Mouse (Mus musculus) cerebellum, adult 2 months (tissue): ENCODE data around the gene Zfp287. TPM values are rescaled to one million over a fixed set of nuclear protein-coding genes. Genes with fewer than 3 reads are reported as not detected.

Experiments used
- DNase-seq, 2 experiments: peaks; one replicate each; pipeline ENCODE4 v3.0.0; 2021
- H3K27ac ChIP-seq: fragments of 200-500 bp; 2 replicates; pipeline ENCODE4 v1.5.1; 2012; ENCODE audit warnings: low read length, control low read depth, inconsistent platforms; ENCODE audit not compliant: insufficient read depth
- H3K27me3 ChIP-seq: fragments of 200-500 bp; 2 replicates; pipeline ENCODE4 v1.6.1; 2012; ENCODE audit warnings: inconsistent platforms, mild to moderate bottlenecking, low read length, moderate library complexity; ENCODE audit not compliant: control insufficient read depth, insufficient read depth
- H3K4me1 ChIP-seq: fragments of 200-500 bp; 2 replicates; pipeline ENCODE4 v1.6.1; 2011; ENCODE audit warnings: low read length; ENCODE audit not compliant: control insufficient read depth, insufficient read depth
- H3K4me3 ChIP-seq: fragments of 200-500 bp; replicated peaks from 2 replicates; pipeline ENCODE3; 2011; ENCODE audit warnings: mild to moderate bottlenecking, low read depth, low read length, control low read depth; ENCODE audit not compliant: insufficient read depth
- CTCF ChIP-seq: fragments of 200-500 bp; IDR thresholded peaks from 2 replicates; pipeline ENCODE4 v1.5.1; 2011; ENCODE audit warnings: low read depth, mild to moderate bottlenecking, control low read depth, low read length, moderate library complexity, borderline replicate concordance; ENCODE audit not compliant: insufficient read depth
- POLR2A ChIP-seq: fragments of 200-500 bp; IDR thresholded peaks from 2 replicates; pipeline ENCODE4 v1.6.1; 2011; ENCODE audit warnings: low read length, control low read depth, borderline replicate concordance; ENCODE audit not compliant: insufficient read depth
- WGBS: fragments of 180-500 bp; shearing (Covaris S2); methylation state at CpG from one replicate; pipeline ENCODE4 v1.1.7; 2018; 5-methylcytosine and 5-hydroxymethylcytosine counted together
- polyA plus RNA-seq: library from polyadenylated mRNA; depleted of rRNA; stranded (reverse); fragments of >200 nt; gene quantifications from 2 replicates; pipeline ENCODE4 v1.2.3, GENCODE M21; 2012

The Zfp287 gene
- polyA plus RNA-seq, 1 experiment, result 13.9 TPM

DNA sequence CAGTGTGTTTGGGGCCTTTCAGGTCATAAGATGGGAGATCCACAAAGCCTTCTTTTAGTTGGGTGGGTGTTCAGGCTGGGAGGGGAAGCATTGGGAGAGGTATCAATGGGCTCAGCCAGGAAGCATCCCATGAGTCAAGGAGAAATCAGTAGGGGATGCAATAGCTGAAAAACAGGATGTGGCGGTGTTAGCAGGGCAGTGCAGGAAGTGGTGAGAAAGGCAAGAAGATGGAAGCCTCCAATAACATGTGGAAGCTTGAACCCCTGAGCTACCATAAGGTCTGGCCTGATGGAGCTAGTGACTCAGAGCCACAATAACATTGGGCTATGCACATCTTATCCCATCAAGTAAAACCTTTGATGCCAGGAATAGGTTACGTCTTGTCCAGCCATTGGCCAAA, 9.5 kb upstream of the Zfp287 start:
- WGBS, result 89% methylated on average over 2 of the region's 2 CpGs
- DNase-seq, result no peak
- no peak overlapping the region for H3K27ac ChIP-seq
- no peak overlapping the region for H3K4me3 ChIP-seq
- no peaks in the 10 kb centered on the region for H3K4me1 ChIP-seq
- TF ChIP-seq CTCF, result no peak
- no peak for TF ChIP-seq POLR2A
- H3K27me3 ChIP-seq, result no peaks in the 10 kb centered on the region

DNA sequence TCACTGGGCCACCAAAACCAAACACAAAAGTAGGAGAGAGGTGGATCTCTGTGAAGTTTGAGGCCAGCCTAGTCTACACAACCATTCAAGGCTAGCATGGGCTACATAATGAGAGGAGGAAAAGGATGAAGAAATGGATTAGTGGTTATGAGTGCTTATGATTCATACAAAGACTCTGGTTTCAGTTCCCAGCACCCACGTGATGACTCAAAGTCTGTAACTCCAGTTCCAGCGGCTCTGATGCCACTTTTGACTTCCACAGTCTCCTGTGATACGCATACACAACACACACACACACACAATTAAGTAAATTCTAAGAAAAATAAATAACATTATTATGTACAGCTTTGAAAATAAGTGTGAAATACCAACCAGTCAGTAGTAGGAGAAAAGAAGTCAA, 960 bp upstream of the Zfp287 start:
- Histone ChIP-seq H3K4me1 (no peaks in the 10 kb centered on the region), H3K27me3 (no peaks in the 10 kb centered on the region), H3K27ac (no peak overlapping the region), H3K4me3 (no peak overlapping the region)
- DNase-seq, result no peak
- 91% methylated on average over 3 of the region's 3 CpGs for WGBS
- TF ChIP-seq CTCF, result no peak
- TF ChIP-seq POLR2A, result no peak

DNA sequence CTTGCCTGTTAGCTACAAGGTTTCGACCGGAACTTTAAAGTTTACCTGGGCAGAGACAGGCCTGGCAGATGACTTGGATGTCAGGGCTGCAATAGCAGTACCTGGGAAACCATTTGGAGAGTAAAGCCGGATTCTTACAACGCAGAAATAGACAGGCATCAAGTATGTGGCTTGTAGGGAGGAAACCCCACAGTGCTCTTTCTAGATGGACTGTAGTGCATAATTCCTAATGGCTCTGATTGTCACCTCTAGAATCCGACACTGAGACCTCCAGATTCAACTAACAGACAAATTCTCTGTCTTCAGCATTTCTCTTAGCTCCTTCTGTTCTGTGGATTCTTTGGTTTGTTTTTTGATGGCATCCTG, 300 bp upstream of the Zfp287 start:
- H3K4me1 ChIP-seq, result no peaks in the 10 kb centered on the region
- no peak for DNase-seq
- H3K27ac ChIP-seq, result peak overlapping the region; percentile 55
- WGBS, result 8% methylated on average over 5 of the region's 5 CpGs
- peak overlapping the region; percentile 92 for H3K4me3 ChIP-seq
- no peaks in the 10 kb centered on the region for H3K27me3 ChIP-seq
- no peak for TF ChIP-seq POLR2A
- TF ChIP-seq CTCF, result no peak

DNA sequence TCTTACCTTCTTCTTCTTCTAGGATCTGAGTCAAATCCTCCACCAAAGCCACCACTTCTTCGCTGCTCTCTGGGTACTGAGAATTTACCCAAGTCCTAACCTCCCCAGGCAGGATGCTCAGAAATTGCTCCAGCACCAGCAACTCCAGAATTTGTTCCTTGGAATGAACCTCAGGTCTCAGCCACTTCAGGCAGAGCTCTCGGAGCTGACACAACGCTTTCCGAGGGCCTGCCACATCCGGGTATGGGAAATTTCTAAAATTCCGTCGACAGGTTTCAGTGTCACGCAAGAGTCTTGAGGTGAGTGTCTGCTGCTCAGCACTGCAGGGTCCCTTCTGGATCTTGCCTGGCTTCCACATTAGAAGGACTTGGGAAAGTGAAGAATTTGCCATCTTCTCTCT, 3.4 kb downstream of the Zfp287 start:
- DNase-seq, result no peak
- no peaks in the 10 kb centered on the region for H3K27me3 ChIP-seq
- 93% methylated on average over 8 of the region's 8 CpGs for WGBS
- H3K27ac ChIP-seq, result no peak overlapping the region
- H3K4me3 ChIP-seq, result no peak overlapping the region
- TF ChIP-seq POLR2A (no peak), CTCF (no peak)
- no peaks in the 10 kb centered on the region for H3K4me1 ChIP-seq

DNA sequence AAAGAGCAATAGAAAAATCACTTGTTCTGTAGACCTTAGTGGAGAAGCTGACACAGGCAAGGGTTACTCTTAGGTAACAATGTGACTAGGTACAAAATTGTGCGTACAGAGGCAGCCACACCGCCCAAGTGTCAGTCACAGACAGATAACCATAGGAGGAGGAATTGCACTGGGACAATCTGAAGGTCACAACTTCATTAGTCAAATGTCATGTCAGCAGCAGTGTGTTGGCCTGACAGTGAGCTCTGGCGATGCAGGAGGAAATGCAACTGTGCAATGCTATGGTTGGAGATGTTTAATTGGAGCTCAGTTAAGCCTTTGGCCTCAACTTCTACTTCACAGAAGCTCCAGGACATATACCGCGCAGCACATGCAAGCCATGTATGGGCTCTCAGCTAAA, 21.0 kb downstream of the Zfp287 start:
- 92% methylated on average over 5 of the region's 5 CpGs for WGBS
- no peak for DNase-seq
- TF ChIP-seq CTCF (no peak), POLR2A (no peak)
- no peak overlapping the region for H3K4me3 ChIP-seq
- H3K4me1 ChIP-seq, result no peaks in the 10 kb centered on the region
- no peak overlapping the region for H3K27ac ChIP-seq
- H3K27me3 ChIP-seq, result no peaks in the 10 kb centered on the region

DNA sequence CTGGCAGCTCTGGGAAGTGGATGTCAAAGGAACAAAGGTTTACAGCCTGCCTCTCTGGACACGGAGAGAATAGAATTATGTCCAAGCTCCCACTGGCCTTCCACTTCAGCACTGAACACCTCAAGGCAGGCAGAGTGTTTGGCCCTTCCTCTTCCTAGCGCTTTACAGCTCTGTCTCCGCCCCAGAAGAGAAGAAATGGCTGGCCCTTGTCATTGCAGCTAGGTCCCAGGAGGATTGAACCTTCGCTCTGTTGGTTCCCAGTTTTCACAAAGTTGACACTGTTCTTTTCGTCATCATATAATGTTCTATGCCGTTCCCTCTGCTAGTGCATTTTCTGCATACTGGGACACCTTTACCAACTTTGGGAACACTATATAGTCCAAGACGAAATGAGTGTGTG, 23.5 kb downstream of the Zfp287 start:
- TF ChIP-seq CTCF, result no peak
- no peak for TF ChIP-seq POLR2A
- Histone ChIP-seq H3K27me3 (no peaks in the 10 kb centered on the region), H3K4me3 (no peak overlapping the region), H3K27ac (no peak overlapping the region), H3K4me1 (no peaks in the 10 kb centered on the region)
- 78% methylated on average over 7 of the region's 7 CpGs for WGBS
- DNase-seq, result no peak

DNA sequence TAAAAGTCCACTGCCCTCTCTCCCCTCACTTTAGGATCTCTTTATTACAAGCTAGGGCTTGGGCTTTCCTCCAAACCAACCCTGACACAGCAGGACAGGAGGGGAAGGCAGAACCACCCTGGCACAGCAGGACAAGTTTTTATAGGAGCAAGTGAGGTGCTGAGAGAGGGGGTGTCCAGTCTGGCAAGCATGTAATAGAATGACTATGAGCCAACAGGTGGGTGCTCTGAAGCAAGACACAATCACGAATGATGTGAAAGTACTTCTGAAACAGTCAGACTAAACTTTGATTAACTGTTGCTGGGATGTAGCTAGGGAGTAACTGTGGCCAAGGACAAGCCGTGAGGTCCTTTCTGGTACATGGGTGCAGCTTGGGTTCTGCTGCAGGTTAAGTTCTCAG, 25.6 kb downstream of the Zfp287 start:
- no peaks in the 10 kb centered on the region for H3K4me1 ChIP-seq
- no peak overlapping the region for H3K27ac ChIP-seq
- TF ChIP-seq CTCF (no peak), POLR2A (no peak)
- 65% methylated on average over 2 of the region's 2 CpGs for WGBS
- DNase-seq, result no peak
- no peak overlapping the region for H3K4me3 ChIP-seq
- no peaks in the 10 kb centered on the region for H3K27me3 ChIP-seq

DNA sequence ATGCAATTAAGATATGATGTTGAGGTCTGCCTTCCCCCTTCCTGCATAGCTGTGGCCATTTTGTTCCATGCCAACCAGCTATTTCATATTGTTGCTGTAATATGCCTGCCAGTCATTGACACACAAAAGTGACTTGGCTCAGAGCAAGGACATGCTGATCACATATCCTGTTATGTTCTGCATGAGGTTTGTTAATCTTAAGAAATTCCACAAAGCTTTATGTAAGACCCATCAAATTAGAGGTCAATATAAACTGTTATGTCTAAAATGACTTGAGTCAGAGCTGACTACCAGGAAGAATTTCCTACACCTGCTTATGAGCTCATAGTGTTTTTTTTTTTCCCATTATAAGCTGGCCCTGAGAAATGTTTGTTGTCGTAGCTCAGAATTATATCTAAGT, 30.5 kb downstream of the Zfp287 start:
- 85% methylated on average over 1 of the region's 1 CpGs for WGBS
- Histone ChIP-seq H3K27ac (no peak overlapping the region), H3K4me1 (no peaks in the 10 kb centered on the region), H3K4me3 (no peak overlapping the region), H3K27me3 (no peaks in the 10 kb centered on the region)
- no peak for DNase-seq
- TF ChIP-seq CTCF, result no peak
- TF ChIP-seq POLR2A, result no peak

DNA sequence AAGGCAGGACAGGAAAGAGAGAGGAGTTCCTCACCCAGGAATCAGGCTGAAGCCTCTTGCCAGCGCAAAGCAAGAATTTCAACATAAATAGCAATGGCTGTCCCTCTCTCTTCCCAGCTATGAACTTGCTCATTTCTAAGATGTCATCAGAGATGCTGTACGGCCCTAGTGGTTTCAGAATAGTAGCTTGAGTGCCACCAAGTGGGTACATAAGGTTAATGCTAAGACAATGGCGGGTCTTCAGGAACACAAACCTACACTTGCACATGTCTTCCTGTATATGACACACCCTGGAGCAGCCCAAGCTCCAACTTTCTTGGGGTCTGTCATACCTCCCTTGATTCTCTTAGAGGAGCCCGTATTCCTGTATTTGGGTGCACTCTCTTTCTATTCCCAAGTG, 32.0 kb downstream of the Zfp287 start:
- no peak overlapping the region for H3K4me3 ChIP-seq

More for the DNA sequence above, 32.0 kb downstream of the Zfp287 start:
- Histone ChIP-seq H3K4me1 (no peaks in the 10 kb centered on the region), H3K27ac (no peak overlapping the region), H3K27me3 (no peaks in the 10 kb centered on the region)
- 72% methylated on average over 4 of the region's 4 CpGs for whole genome bisulfite sequencing
- no peak for DNase-seq
- no peak for TF ChIP-seq POLR2A
